Mouse (Mus musculus) embryonic facial prominence, embryonic 15.5 days (tissue): ENCODE measurements at regions not wholly inside any gene's neighbourhood (a gene's known extent, or its start where the extent isn't known, plus 50 kb on each side); places are given as distances from the start of the nearest gene placed in this dataset.
A peak's percentile ranks its signal among the peaks of the same experiment; 100 is the strongest.

Source experiments
- ATAC-seq: fragments of 200-750 bp; cut with Nextera tagmentation; 2 replicates; pipeline ENCODE4 v1.8.0; 2017; ENCODE audit warnings: low read depth, moderate TSS enrichment; ENCODE audit not compliant: insufficient number of reproducible peaks, low FRiP score, low TSS enrichment
- H3K27ac ChIP-seq: fragments of 300-500 bp; sonication (generic); replicated peaks from 2 replicates; pipeline ENCODE4 v1.5.1; 2015; ENCODE audit warnings: mild to moderate bottlenecking, inconsistent platforms
- H3K27me3 ChIP-seq: fragments of 300-500 bp; sonication (generic); 2 replicates; pipeline ENCODE4 v1.6.1; 2015; ENCODE audit warnings: inconsistent platforms
- H3K36me3 ChIP-seq: fragments of 300-500 bp; sonication (generic); 2 replicates; pipeline ENCODE4 v1.6.1; 2015; ENCODE audit warnings: mild to moderate bottlenecking, inconsistent platforms
- H3K4me1 ChIP-seq: fragments of 300-500 bp; sonication (generic); 2 replicates; pipeline ENCODE4 v1.6.1; 2015; ENCODE audit warnings: inconsistent platforms
- H3K4me2 ChIP-seq: fragments of 300-500 bp; sonication (generic); replicated peaks from 2 replicates; pipeline ENCODE4 v1.6.1; 2015; ENCODE audit warnings: mild to moderate bottlenecking, inconsistent platforms
- H3K4me3 ChIP-seq: fragments of 300-500 bp; sonication (generic); replicated peaks from 2 replicates; pipeline ENCODE4 v1.5.1; 2015; ENCODE audit warnings: mild to moderate bottlenecking, inconsistent platforms
- H3K9ac ChIP-seq: fragments of 300-500 bp; sonication (generic); 2 replicates; pipeline ENCODE4 v1.6.1; 2015; ENCODE audit warnings: inconsistent platforms
- H3K9me3 ChIP-seq: fragments of 300-500 bp; sonication (generic); replicated peaks from 2 replicates; pipeline ENCODE4 v1.6.1; 2016; ENCODE audit warnings: inconsistent platforms
- WGBS: fragments of 180-500 bp; shearing (Covaris S2); methylation state at CpG from one replicate; pipeline ENCODE4 v1.1.7; 2015; 5-methylcytosine and 5-hydroxymethylcytosine counted together

DNA sequence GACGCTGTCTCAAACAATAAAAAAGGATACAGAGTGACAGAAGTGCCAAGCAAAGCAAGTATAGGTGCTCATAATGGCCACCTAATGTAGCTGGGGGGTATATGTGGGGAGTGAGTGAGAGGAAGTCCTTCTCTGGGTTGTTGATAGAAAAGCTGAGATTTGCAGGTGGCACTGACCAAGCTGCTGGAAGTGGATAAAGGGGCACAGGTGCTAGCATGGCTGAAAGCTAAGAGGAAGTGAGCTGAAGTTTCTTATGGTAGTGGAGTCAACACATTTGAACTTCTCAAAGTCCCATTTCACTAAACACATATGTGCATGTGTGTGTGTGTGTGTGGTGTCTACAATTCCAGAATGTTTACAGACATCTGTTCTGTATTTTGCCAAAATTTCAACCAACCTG lies 94.0 kb downstream of the Tmsb4x start:
- ATAC-seq, result no peak
- Histone ChIP-seq H3K9me3 (no peaks in the 10 kb centered on the region), H3K27me3 (peaks cover 7% of the 10 kb centered on the region; the same call in 1 of the 2 replicates), H3K4me1 (no peaks in the 10 kb centered on the region), H3K27ac (no peak overlapping the region), H3K36me3 (no peaks in the 10 kb centered on the region), H3K9ac (no peak overlapping the region), H3K4me3 (no peak overlapping the region), H3K4me2 (no peak overlapping the region)
- WGBS, result 93% methylated on average over 1 of the region's 1 CpGs

DNA sequence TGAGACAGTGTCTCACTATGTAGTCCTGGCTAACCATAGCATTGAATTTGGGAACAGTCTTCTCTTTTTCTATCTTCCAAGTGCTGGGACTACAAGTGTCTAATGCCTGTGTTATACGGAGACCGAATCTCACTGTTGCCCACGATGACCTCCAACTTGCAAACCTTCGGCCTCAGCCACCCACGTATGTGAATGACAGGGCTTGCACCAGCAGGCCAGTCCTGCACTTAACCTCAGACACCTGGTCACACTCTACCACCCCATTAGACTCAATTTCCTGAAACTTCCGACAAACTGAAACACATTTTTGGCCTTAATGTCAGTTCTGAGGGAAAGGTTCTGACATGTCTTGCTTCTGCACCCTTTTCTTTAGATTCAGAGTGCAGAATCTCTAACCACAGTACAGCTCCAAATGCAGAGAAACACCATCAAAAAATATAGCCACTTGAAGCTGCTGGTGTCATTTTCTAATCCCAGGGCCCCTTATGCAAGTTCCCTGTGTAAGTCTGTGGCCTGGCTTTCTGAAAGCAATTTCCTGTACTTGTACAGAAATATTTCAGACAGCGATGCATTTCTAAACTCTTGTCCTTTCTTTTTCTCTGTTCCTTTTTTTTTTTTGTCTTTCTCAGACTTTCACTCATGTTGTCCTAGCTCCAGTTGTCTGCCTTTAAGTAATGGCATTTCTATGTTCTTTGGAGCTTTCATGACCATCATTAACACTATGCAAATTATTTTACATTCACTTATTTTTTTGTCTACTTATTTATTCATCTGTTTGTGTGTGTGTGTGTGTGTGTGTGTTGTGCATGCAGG lies 97.8 kb downstream of the Tmsb4x start:
- H3K9me3 ChIP-seq, result no peaks in the 10 kb centered on the region
- no peak for ATAC-seq
- 68% methylated on average over 7 of the region's 7 CpGs for WGBS
- no peaks in the 10 kb centered on the region for H3K36me3 ChIP-seq
- H3K9ac ChIP-seq, result no peak overlapping the region
- H3K4me2 ChIP-seq, result no peak overlapping the region
- H3K4me3 ChIP-seq, result no peak overlapping the region
- no peaks in the 10 kb centered on the region for H3K4me1 ChIP-seq
- peaks cover 4% of the 10 kb centered on the region for H3K27me3 ChIP-seq
- no peak overlapping the region for H3K27ac ChIP-seq

DNA sequence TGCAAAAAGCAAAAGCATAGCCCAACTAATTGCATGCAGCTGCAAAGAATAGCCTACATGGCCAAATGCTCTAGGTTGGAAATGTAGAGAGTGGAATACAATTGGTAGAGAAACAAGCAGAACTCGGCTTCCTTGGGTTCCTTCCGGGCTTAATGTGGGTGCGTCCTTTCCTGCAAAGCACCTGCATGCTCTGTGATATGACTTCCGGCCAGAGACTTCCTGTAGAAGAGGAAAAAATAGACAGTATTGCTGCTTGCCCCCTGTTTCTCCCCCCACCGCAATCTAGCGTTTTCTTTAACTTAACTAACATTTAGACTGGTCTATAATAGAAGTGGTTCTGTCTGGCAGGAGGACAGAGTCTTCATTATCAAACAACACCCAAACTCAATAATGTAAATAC lies 100.8 kb downstream of the Tmsb4x start:
- Histone ChIP-seq H3K27me3 (no peaks in the 10 kb centered on the region; the same call in 1 of the 2 replicates), H3K4me3 (no peak overlapping the region), H3K4me2 (no peak overlapping the region), H3K9ac (no peak overlapping the region), H3K27ac (no peak overlapping the region), H3K36me3 (no peaks in the 10 kb centered on the region), H3K9me3 (no peaks in the 10 kb centered on the region), H3K4me1 (no peaks in the 10 kb centered on the region)
- no peak for ATAC-seq
- WGBS, result 78% methylated on average over 6 of the region's 6 CpGs

DNA sequence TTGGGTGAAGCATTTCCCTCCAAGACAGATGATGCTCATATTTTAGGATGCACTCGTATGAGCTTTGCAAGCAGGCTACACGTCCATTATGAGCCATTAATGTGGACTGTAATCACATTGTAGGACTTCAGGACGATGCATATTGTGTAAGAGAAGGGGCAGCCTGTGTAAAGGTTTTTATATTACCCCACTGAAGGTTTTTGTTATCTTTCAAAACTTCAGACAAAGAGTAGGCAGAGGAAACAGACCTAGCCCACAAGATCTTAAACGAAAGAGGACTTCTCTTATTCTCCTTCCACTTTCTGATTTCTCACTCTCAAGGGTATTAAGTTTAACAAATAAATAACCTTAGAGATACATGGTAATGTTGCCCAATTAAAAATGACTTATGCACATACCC lies 101.6 kb downstream of the Tmsb4x start:
- Histone ChIP-seq H3K27me3 (no peaks in the 10 kb centered on the region; the same call in 1 of the 2 replicates), H3K4me3 (no peak overlapping the region), H3K9ac (no peak overlapping the region), H3K9me3 (no peaks in the 10 kb centered on the region), H3K4me2 (no peak overlapping the region), H3K4me1 (no peaks in the 10 kb centered on the region), H3K36me3 (no peaks in the 10 kb centered on the region), H3K27ac (no peak overlapping the region)
- no peak for ATAC-seq
- WGBS, result 88% methylated on average over 4 of the region's 4 CpGs

DNA sequence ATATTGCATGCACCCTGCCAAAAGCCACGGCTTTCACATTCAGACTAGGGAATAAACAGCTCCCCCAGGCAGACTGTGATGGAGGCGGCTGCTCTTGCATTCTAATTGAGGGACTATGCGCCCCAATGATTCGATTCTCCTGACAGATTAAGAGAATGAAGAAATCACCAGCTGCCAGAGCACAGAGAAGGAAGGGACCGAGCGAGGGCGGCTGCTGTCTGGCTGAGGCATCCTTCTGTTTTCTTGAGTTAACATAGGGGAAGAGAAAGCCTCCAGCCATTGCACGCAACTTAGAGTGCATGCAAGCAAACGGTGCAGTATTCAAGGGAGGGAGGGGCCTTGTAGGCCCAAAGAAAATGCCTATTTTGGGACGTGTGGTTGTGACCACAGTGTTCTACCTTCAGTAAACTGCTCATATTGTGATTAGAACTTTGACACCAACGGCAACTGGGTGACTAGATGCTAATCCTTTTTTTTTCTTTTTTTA lies 103.1 kb downstream of the Tmsb4x start:
- H3K27me3 ChIP-seq, result peaks cover 9% of the 10 kb centered on the region; the same call in 1 of the 2 replicates

DNA sequence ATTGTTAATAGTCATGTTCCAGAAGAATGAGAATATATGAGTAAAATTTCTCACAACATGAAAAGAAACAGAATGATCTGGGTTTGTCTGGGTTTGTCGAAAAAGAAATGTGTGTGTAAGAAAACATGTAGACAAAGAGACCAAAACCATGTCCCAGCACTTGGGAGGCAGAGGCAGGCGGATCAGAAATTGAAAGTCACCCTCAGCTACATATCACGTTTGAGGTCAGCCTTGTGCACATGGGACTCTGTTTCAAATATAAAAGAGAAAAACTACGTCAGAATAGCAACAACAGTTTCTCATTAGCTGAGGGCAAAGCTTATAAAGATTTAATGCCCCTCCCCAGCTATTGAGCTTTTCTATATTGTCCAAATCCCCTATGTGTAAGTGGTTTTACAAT lies 103.8 kb downstream of the Tmsb4x start:
- 56% methylated on average over 4 of the region's 4 CpGs for WGBS
- peaks cover 9% of the 10 kb centered on the region; the same call in 1 of the 2 replicates for H3K27me3 ChIP-seq
- no peak overlapping the region for H3K4me2 ChIP-seq
- no peaks in the 10 kb centered on the region for H3K9me3 ChIP-seq
- H3K4me1 ChIP-seq, result no peaks in the 10 kb centered on the region
- no peak overlapping the region for H3K4me3 ChIP-seq
- no peak for ATAC-seq
- H3K36me3 ChIP-seq, result no peaks in the 10 kb centered on the region
- no peak overlapping the region for H3K9ac ChIP-seq
- H3K27ac ChIP-seq, result no peak overlapping the region

More for the DNA sequence above, 103.1 kb downstream of the Tmsb4x start:
- ATAC-seq, result no peak
- Histone ChIP-seq H3K4me2 (no peak overlapping the region), H3K4me3 (no peak overlapping the region), H3K36me3 (no peaks in the 10 kb centered on the region), H3K9ac (no peak overlapping the region), H3K9me3 (no peaks in the 10 kb centered on the region), H3K4me1 (no peaks in the 10 kb centered on the region), H3K27ac (no peak overlapping the region)
- 61% methylated on average over 11 of the region's 11 CpGs for WGBS

DNA sequence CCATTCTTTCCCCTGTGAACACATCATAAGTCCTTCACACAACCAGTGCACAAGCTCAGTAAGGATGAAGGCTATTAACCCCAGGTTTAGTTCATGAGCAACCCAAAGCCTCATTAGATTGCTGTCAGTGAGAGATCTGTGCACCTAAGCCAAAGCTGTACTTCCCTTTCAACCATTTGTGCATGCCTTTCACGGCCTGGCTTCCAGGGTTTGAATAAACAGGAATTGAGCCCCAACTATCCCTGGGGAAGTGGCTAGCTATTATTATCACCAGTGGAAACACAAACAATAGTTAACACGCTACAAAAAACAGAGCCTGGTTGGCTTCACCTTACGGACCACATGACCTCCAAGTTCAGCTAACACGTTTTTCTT lies 104.9 kb downstream of the Tmsb4x start:
- H3K36me3 ChIP-seq, result no peaks in the 10 kb centered on the region
- peaks cover 9% of the 10 kb centered on the region; the same call in 1 of the 2 replicates for H3K27me3 ChIP-seq
- no peaks in the 10 kb centered on the region for H3K9me3 ChIP-seq
- ATAC-seq, result no peak
- H3K4me2 ChIP-seq, result no peak overlapping the region
- H3K4me3 ChIP-seq, result no peak overlapping the region
- H3K9ac ChIP-seq, result no peak overlapping the region
- H3K27ac ChIP-seq, result 0 out of 2 replicates have a peak overlapping the region, but pooled peaks have one; percentile 22
- no peaks in the 10 kb centered on the region for H3K4me1 ChIP-seq
- WGBS, result 50% methylated on average over 4 of the region's 4 CpGs

DNA sequence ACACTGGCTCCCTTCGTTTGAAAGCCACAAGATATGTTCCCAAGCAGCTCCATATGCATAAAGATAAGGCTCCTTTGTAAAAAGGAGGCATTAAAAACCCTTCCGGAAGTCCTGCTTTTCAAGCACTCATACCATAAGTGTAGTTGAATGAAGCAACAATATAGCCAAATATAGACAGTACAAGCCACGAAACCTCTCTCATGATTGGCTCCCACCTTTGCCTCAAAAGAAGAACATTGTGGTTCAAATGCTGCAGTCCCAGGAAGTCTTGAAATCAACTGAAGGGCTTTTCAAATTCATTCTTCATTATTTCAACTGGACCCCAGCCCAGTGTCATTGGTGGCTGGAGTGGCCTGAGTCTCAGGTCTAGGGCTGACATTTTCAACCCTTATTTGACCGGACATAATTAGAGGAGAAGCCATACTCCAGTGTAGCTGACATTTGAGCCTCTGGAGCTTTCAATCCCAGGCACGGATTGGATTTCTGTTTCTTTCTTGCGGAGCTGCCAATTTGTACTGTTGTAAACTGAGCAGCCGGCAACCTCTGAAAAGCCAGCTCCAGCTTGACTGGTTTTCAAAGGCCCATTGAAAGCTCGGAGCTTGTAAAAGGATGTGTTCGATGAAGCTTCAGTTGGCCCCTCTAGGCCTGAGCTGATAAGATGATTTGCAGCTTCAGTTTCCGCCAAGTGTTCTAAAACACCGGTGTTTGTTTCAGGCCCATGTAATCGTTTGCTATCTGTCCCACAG lies 105.4 kb downstream of the Tmsb4x start:
- Histone ChIP-seq H3K4me1 (no peaks in the 10 kb centered on the region), H3K9ac (no peak overlapping the region), H3K36me3 (no peaks in the 10 kb centered on the region), H3K9me3 (no peaks in the 10 kb centered on the region), H3K27ac (0 out of 2 replicates have a peak overlapping the region, but pooled peaks have one; percentile 22), H3K4me3 (no peak overlapping the region), H3K27me3 (peaks cover 9% of the 10 kb centered on the region; the same call in 1 of the 2 replicates), H3K4me2 (no peak overlapping the region)
- ATAC-seq, result no peak
- whole genome bisulfite sequencing, result 39% methylated on average over 12 of the region's 12 CpGs

DNA sequence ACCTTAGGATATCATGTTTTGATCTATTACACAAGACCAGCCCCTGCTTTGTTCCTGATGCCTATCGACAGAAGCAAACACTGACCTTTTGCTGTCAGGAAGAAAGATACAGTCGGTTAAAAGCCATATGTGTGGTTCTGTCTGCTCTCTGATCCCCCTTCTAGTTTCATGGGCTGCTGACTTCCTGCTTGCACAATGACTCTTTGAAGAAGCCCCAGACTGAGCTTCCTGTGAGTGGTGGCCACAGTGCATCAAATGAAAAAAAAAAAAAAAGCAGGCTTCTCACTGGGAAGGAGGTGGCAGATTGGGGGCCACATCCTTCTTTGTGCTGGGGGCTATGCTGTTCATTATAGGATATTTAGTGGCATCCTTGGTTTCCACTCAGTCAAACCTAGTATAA lies 107.2 kb downstream of the Tmsb4x start:
- H3K9ac ChIP-seq, result no peak overlapping the region
- H3K36me3 ChIP-seq, result no peaks in the 10 kb centered on the region
- H3K27ac ChIP-seq, result no peak overlapping the region
- H3K4me1 ChIP-seq, result no peaks in the 10 kb centered on the region
- no peaks in the 10 kb centered on the region for H3K9me3 ChIP-seq
- no peak for ATAC-seq
- no peak overlapping the region for H3K4me3 ChIP-seq
- 42% methylated on average over 2 of the region's 2 CpGs for WGBS
- 0 out of 2 replicates have a peak, but pooled peaks cover 9% of the 10 kb centered on the region for H3K27me3 ChIP-seq
- no peak overlapping the region for H3K4me2 ChIP-seq

DNA sequence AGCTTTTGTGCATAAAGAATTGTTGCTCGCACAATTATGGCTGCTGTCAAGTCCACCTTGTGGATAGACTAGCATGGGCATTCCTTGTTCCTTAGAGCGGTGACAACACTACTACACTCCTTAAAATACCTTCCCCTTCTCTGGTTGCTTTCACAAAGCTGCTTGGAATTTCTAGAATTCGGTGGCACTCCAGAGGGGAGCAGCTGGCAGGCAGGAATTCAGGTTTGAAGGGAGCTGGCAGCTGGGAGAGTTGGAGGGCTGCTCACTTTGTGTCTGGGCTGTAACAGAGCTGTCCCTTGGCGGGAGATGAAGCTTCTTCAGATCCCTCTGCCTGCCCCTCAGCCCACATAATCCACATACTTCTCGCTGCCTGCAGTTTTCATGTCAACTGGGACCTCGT lies 109.7 kb downstream of the Tmsb4x start:
- H3K4me2 ChIP-seq, result no peak overlapping the region
- 34% methylated on average over 6 of the region's 6 CpGs for WGBS
- ATAC-seq, result no peak
- no peaks in the 10 kb centered on the region for H3K4me1 ChIP-seq
- no peak overlapping the region for H3K9ac ChIP-seq
- no peak overlapping the region for H3K4me3 ChIP-seq
- no peak overlapping the region for H3K27ac ChIP-seq
- peaks cover 9% of the 10 kb centered on the region; the same call in 1 of the 2 replicates for H3K27me3 ChIP-seq
- H3K36me3 ChIP-seq, result no peaks in the 10 kb centered on the region
- H3K9me3 ChIP-seq, result no peaks in the 10 kb centered on the region

DNA sequence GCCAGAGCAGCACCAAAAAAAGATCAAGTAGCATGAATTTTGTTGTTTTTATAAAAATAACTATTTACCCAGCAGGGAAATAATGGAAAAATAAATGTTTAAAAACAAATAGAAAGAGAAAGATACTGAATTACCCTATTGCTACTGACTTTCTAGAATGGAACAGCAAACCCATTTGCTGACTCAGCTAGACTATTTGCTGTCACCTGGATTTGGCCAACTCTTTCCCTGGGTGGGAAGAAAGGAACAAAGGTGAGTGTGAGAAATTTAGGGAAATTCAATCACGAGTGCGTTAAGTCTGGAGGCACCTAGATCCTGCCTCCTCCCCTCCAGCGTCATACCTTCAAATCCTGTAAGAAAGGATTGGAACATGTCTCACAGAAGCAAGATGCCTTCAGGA lies 110.2 kb downstream of the Tmsb4x start:
- Histone ChIP-seq H3K9me3 (no peaks in the 10 kb centered on the region), H3K4me2 (no peak overlapping the region), H3K36me3 (no peaks in the 10 kb centered on the region), H3K27ac (no peak overlapping the region), H3K27me3 (peaks cover 9% of the 10 kb centered on the region; the same call in 1 of the 2 replicates), H3K4me1 (no peaks in the 10 kb centered on the region), H3K9ac (no peak overlapping the region), H3K4me3 (no peak overlapping the region)
- 67% methylated on average over 3 of the region's 3 CpGs for WGBS
- no peak for ATAC-seq
